17 mouse cellular contexts compared by ENCODE assay signal in genomic region chr5:141698406-141698805, GRCm38 (mm10).
DNase-seq lines count a peak whose midpoint lies in the region; ATAC-seq and TF ChIP-seq lines count a peak whose summit lies in the region.
"Had no signal": no experiment of that assay in that cellular context is flagged by ENCODE, and none has a peak within 500 bp of the region (broad histone marks: within the 10 kb centered on the region; RNA-seq: fewer than 3 reads in every experiment).

No protein-coding gene starts in this region.

- WGBS in heart, embryonic 16.5 days: 27% methylated on average over 3 of the region's 3 CpGs
- 66% methylated on average over 3 of the region's 3 CpGs for WGBS in stomach, postnatal 0 days

- no peak for TF ChIP-seq EP300 in stomach, postnatal 0 days (optimal IDR thresholded peaks at IDR 0.05)

- no peak for DNase-seq in heart, adult 8-10 months (ENCODE audit: low spot score)
- DNase-seq in brain, adult 2 months (ENCODE audit: low read depth, low spot score): peak; percentile 96
- DNase-seq in cerebellum, postnatal 25 days: peak; percentile 92 to 95
- DNase-seq in stomach, postnatal 0 days (ENCODE audit: low spot score): no peak
- no peak for DNase-seq in frontal cortex, postnatal 25 days (ENCODE audit: low spot score in 2 of 2)
- DNase-seq: adrenal gland, postnatal 25 days; gastrocnemius, postnatal 10 days; kidney, adult 11 months; kidney, postnatal 4 days; liver, embryonic 13.5 days; right cerebral cortex, postnatal 25 days; thymus, adult 2 months had no signal

- no peak for TF ChIP-seq CTCF in stomach, postnatal 0 days (IDR thresholded peaks at IDR 0.05; ENCODE audit: low read depth)

- H3K36me3 ChIP-seq in heart, embryonic 16.5 days (ENCODE audit: control insufficient read depth, insufficient read depth): no peaks in the 10 kb centered on the region
- no peaks in the 10 kb centered on the region for H3K36me3 ChIP-seq in stomach, postnatal 0 days (ENCODE audit: control insufficient read depth, insufficient read depth, low read length)
- H3K36me3 ChIP-seq: liver, embryonic 13.5 days had no signal

- no peak overlapping the region for H3K9ac ChIP-seq in heart, embryonic 16.5 days (ENCODE audit: low read length)
- H3K9ac ChIP-seq in stomach, postnatal 0 days (ENCODE audit: low read length): no peak overlapping the region
- H3K9ac ChIP-seq: liver, embryonic 13.5 days had no signal

- H3K4me1 ChIP-seq in heart, embryonic 16.5 days (ENCODE audit: control insufficient read depth, insufficient read depth, low read length): peaks cover 7% of the 10 kb centered on the region
- no peaks in the 10 kb centered on the region for H3K4me1 ChIP-seq in stomach, postnatal 0 days (replicated peaks; ENCODE audit: control insufficient read depth, insufficient read depth)
- H3K4me1 ChIP-seq: liver, embryonic 13.5 days had no signal

- peak; percentile 83 for ATAC-seq in heart, embryonic 16.5 days (replicated peaks; ENCODE audit: extremely low read depth, insufficient read depth, low FRiP score)
- ATAC-seq in cerebellum, adult (ENCODE audit: insufficient number of reproducible peaks, low FRiP score, low TSS enrichment): peak; percentile 98
- ATAC-seq in stomach, postnatal 0 days (ENCODE audit: low FRiP score, low TSS enrichment): no peak
- ATAC-seq: CD4-positive, CD25-positive, alpha-beta regulatory T cell, adult 4 months; lung, postnatal 0 days had no signal

- H3K27me3 ChIP-seq in heart, embryonic 16.5 days (ENCODE audit: control insufficient read depth, insufficient read depth, low read length): no peaks in the 10 kb centered on the region
- H3K27me3 ChIP-seq in stomach, postnatal 0 days (ENCODE audit: control insufficient read depth, insufficient read depth, low read length): no peaks in the 10 kb centered on the region
- H3K27me3 ChIP-seq: liver, embryonic 13.5 days had no signal

- no peak overlapping the region for H3K4me3 ChIP-seq in heart, embryonic 16.5 days (ENCODE audit: low read length)
- no peak overlapping the region for H3K4me3 ChIP-seq in stomach, postnatal 0 days (ENCODE audit: low read depth, low read length)
- H3K4me3 ChIP-seq: liver, embryonic 13.5 days; myocyte had no signal

- H3K4me2 ChIP-seq in heart, embryonic 16.5 days (ENCODE audit: low read depth, low read length): no peak overlapping the region
- no peak overlapping the region for H3K4me2 ChIP-seq in stomach, postnatal 0 days (replicated peaks; ENCODE audit: low read depth)
- H3K4me2 ChIP-seq: liver, embryonic 13.5 days had no signal

- no peaks in the 10 kb centered on the region for H3K9me3 ChIP-seq in heart, embryonic 16.5 days (replicated peaks; ENCODE audit: control insufficient read depth, low read length)
- no peaks in the 10 kb centered on the region for H3K9me3 ChIP-seq in stomach, postnatal 0 days (ENCODE audit: control insufficient read depth, low read length)
- H3K9me3 ChIP-seq: liver, embryonic 13.5 days had no signal

- H3K27ac ChIP-seq in heart, embryonic 16.5 days (ENCODE audit: low read length): 0 out of 2 replicates have a peak overlapping the region, but pooled peaks have one; percentile 9
- H3K27ac ChIP-seq in stomach, postnatal 0 days (replicated peaks): no peak overlapping the region
- H3K27ac ChIP-seq: liver, embryonic 13.5 days had no signal

Comparison
In these comparisons a context has a peak if more than half of its experiments do, and no peak if none do; other contexts are left out.
1. DNase-seq: peak in brain, adult 2 months (single experiment) and cerebellum, postnatal 25 days (2 of 2); none in heart, adult 8-10 months (single experiment), stomach, postnatal 0 days (single experiment) and frontal cortex, postnatal 25 days (0 of 2).